Mouse (Mus musculus): ENCODE results near the gene Upb1.
"Not testable (repeated sequence)": the region's sequence is repeated elsewhere in the genome, so short reads cannot be mapped to it uniquely, and the experiment has no call there.

Gene Upb1

DNA sequence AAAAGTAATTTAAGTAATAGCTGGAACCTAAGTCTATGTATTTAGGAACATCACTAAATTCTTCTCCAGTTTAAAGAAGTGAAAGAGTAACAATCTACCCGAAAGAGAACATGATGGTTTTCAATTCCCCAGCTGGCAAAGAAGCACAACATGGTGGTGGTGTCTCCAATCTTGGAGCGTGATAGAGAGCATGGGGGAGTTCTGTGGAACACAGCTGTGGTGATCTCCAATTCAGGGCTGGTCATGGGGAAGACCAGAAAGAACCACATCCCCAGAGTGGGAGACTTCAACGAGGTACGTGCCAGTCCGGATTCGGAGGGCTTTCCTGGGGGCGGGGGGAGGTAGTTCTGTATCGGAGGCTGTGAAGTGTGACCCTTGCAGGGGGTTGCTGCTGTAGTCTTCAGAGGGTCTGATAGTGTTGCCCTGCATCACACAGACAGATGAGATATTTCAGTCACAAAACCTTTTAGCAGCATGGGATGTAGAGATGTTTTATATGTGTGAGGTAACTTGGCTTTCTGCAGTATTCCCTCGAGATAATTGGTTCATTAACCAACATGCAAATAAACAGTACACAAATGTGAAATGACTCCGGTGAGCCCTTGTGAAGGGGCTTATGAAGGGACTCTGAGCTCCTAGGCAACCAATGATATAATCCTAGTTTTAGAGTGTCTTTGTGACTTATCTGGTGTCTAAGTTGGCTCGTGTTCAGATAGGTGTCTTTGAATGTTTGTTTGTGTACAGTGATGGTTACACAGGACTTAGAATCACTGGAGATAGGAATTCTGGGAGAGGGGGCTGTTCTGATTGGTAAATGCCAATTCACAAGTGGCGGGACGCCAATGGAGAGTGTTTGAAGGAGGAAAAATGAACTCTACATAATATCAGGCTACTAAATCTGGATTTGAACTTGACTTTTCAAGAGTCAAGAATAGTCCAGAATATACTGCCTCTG is 27.4 kb downstream of the Upb1 start:
- peak in 1 of 2 experiments; percentile 26 for DNase-seq

DNA sequence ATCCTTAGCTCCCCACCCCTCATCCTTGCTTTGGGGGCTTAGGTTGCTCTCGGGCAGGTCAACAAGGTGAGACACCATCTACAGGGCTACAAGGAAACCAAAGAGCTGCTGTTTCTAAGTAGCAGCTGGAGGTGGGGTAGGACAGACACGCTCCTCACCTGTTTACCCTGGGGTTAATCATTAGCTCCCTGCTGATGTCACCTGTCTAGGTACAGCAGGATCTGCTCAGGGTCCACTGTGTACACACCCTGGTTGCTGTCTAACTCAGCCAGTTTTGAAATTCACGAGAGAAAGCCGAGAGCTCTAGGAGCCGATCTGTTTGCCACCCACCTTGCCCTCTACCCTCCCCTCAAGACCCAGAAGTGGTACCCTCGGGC is 28.1 kb downstream of the Upb1 start:
- no peak for DNase-seq

DNA sequence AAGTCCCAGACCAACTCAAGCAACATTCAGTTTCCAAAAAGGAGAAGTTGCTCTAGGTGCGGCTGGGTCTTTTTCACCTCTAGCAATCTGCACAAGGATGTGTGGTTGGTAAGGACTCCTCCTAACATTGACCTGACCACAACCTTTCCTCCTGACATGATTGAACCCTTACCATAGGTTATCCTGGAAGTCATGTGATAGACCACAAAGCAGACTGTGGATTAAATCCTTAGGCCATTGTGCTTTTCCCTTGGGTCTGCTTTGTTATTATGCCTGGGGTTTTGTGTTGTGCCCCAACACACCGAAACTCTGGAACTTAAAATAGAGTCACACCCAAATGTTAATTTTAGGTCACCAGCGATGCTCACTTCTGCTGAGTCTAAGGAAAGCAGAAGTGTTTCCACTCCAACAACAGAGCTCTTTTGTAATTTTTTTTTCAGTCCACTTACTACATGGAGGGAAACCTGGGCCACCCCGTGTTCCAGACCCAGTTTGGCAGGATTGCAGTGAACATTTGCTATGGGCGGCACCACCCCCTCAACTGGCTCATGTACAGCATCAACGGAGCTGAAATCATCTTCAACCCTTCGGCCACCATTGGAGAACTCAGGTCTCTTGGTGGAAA is 28.7 kb downstream of the Upb1 start:
- peak; percentile 68 to 71 for DNase-seq

DNA sequence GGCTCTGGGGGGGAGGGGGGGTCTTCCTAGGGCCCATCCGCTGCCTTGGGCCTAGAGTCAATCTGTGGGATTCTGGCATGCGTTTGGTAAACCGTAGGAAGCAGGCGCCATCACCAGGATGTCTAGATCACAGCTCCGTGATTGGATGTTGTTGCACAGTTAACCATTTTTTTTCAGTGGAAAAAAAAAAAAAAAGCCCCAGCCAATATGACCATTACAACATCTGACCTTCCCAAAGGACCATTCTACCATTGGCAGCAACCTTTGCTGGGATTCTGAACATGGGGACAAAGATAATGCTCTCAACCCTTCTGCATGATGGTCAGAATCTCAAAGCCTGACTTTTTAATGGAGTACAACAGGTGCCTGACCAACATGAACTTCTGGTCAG is 29.2 kb downstream of the Upb1 start:
- no peak for DNase-seq

GRCm38 (mm10) chr10:75430633-75431032 is 29.7 kb downstream of the Upb1 start:
- DNase-seq, result peak; percentile 37 to 39

GRCm38 (mm10) chr10:75436604-75437217 is 35.8 kb downstream of the Upb1 start:
- peak; percentile 89 to 90 for DNase-seq

- DNase-seq, result no peak
These were observed 36.4 kb downstream of the Upb1 start for GRCm38 (mm10) chr10:75437284-75437683.

GRCm38 (mm10) chr10:75438132-75438810 is 37.4 kb downstream of the Upb1 start:
- DNase-seq, result no peak

DNA sequence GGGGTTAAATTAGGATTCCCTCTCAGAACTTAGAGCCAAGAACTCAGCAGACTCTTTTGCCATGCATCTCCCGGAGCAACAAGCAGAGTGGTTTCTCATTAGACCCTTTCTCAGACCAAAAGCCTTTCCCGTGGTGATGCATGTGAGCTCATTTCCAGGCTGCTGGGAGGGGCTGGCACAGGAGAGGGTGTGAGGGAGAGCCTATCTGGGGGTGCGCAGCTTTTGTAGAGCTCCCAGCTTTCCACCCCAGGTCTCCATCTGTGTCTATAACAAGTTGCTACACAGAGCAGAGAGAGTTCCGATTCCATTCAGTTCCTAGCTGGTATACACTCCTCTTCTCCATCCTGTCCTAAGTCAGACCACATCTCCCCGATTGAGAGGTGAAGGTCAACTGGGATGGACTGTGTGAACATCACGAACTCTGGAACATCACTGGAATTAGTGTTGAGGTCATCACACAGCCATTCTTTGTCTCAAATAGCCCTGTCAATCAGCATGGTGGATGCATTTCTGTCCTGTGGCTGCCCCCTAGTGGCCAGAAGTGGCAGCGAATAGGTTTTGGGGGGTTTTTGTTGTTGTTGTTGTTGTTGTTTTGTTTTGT is 38.4 kb downstream of the Upb1 start:
- peak; percentile 70 to 74 for DNase-seq

DNA sequence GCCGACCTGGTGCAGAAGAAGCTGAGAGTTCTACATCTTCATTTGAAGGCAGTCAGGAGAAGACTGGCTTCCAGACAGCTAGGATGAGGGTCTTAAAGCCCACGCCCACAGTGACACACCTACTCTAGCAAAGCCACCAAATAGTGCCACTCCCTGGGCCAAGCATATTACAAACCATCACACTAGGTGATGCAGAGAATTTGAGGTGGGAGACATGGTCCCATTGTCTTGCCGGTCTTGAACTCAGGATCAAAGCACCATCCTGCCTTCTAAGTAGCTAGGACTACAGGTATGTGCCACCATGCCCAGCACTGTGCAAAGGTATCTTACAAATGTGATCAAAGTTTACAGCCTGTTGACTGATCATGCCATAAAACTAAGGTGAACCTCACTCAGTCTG is 39.8 kb downstream of the Upb1 start:
- DNase-seq, result no peak

GRCm38 (mm10) chr10:75441800-75442199 is 40.9 kb downstream of the Upb1 start:
- DNase-seq, result no peak

DNA sequence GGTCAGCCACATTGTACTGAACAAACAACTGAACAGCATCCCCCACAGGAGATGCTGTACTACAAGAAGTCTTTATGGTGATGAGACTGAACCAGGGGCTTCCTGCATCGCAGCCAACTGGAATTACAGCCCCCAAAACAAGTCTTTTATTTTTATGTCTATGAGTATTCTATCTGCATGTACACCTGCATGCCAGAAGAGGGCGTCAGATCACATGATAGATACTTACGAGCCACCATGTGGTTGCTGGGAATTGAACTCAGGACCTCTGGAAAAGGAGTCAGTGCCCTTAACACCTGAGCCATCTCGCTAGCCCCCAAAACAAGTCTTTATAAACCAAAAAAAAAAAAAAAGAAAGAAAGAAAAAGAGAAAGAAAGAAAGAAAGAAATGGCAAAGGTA is 42.1 kb downstream of the Upb1 start:
- no peak for DNase-seq

DNA sequence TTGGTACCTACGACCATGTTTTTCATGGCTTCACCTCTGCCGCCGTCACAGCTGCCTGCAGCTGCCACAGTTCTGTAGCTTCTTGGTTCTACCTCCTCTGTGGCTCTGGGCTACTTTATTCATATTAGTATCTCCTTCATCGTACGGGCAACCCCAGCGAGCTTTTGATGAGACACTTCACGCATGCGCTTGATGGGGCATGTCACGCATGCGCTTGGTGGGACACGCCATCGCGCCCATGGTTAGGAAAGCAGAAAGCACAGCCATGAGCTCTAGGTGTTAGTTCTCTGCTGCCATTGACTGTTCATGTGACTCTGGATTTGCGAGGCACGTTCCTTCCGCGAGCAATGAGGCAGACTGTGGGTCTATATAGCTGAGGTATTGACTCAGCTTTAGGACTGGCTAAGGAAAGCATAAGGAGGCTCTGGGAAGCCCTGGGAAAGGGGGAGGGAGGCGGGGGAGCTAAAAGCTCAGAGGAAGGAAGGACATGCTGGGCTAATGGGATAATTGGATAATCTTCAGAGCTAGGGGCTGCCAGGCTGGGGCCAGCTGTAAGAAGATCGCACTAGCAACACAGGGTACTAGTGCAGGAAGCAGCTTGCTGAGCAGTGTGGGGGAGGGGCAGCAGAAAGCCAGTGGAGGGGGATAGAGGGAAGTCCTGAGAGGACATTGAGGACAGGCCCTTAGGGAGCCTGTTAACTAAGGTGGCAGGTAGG is 43.4 kb downstream of the Upb1 start:
- DNase-seq, result peak; percentile 37 to 47

GRCm38 (mm10) chr10:75445030-75445429 is 44.1 kb downstream of the Upb1 start:
- DNase-seq, result no peak

- peak; percentile 84 to 86 for DNase-seq
These were observed 45.7 kb downstream of the Upb1 start for GRCm38 (mm10) chr10:75446501-75447083.

DNA sequence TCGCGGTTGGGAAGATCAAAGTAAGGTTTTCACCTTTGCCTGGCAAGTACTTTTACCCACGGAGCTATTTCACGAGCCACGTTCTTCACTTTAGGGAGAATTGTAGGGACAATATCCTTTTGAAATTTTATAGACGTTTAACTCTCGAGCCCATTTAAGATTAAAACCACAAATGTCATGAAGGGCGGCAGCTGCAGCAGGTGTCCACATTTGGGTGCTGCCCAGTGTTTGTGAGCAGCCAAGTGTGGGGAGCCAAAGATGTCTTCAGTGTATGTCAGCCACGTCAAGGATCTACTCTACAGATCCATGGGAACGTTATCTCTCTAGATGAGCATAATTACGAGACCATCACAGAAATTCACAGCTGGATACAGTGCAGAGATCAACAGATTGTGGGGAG is 46.6 kb downstream of the Upb1 start:
- no peak for DNase-seq

DNA sequence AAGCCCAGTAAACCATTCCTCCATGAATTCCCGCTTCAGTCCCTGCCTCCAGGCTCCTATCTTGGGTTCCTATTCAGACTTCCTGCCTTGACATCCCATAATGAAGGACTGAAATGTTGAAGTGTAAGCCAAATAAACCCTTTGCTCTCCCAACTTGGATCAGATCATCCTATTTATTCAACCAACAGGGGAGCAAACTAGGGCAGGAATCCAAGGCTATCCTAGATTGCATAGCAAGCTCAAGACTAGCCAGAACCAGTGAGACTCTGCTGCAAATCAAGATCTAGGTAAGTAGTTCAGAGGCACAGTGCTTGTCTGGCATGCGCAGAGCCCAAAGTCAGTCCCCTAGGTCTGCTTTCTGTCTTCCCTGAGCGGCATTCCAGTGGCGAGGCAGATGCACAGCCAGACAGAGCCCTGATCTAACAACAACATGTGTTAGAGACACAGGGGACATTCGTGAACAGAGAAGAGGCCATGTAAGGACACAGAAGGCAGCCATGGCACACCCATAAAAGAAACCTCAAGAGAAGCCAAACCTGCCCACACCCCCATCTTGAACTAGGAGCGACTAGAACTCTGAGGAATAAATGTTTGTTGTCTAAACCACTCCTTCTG is 48.0 kb downstream of the Upb1 start:
- DNase-seq, result no peak

GRCm38 (mm10) chr10:75450331-75450730 is 49.4 kb downstream of the Upb1 start:
- DNase-seq, result no peak

DNA sequence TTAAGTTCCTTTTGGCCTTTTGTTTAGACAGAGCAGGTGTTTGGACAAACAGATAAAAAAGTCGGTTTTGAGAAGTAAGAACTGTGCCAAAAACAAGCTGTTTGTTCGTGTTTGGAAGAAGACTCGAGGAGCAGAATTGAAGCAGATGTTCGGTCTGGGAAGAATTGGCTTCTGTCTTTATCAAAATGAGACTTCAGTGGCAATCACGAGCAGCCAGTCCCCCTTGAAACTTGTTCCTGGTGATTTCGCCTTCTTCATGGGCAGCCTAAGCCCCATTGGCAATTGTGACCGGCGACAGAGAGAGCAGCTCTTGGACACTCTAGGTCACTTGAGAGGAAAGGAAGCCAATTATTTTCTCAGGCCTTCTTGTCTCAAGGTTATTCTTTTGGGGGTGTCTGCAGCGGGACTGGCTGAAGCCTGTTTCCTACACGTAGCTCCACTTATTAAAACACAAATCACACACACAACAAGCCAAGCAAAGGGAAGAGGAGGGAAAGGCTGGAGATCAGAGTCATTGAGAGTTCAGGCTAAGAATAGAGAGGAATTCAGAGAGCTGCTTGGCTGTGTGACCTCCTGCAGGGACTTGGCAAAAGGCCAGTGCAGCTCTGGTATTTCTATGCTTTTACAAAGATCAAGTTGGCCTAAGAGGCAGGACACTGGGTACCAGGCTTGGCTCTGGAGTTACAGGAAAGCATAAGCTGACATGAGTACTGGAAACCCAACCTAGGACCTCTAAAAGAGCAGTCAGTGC is 50.3 kb downstream of the Upb1 start:
- DNase-seq, result no peak

DNA sequence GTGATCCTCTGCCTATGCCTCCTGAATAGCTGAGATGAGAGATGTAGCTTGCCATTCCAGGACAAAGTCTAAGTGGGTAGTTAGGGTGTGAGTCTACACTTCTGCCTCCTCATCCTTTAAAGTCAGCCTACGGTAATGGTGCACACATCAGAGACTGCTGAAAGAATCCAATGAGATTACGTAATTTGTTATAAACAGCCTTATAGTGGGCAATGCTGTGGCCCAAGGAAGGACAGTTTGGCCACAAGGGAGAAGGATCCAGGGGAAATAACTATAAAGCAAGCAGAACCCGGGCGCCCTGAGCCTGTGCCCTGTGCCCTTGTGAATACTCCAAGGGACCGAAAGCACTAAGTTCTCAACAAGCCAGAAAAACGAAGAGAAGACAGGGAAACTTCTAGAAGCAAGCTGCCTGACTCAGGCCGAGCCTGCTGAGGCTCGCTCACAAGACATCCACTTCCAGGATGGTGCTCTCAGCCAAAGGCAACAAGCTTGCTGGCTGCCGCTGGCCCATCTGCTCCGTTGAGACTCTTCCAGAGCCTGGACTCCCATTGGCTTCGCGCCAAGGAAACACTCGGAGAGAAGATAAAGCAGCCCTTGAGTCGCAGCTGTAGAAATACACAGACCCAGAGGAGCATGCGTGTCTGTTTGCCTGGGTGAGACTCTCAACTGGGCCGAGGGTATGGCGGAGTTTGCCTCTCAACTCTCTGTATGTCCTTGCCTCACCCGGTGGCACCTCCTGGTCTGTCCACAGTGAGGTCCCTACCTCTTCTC is 55.3 kb downstream of the Upb1 start:
- DNase-seq, result not testable (repeated sequence)

Data from B cell, adult 2 months (primary cell).